Mouse (Mus musculus): ENCODE data around the gene Nos3. TPM values are rescaled to one million over a fixed set of nuclear protein-coding genes. Genes with fewer than 3 reads are reported as not detected.

Nos3 gene
- polyA plus RNA-seq, 1 experiment from 2014 or later: 7.6 TPM

- no peak overlapping the region for H3K4me3 ChIP-seq
- peaks cover 52% of the 10 kb centered on the region for H3K27me3 ChIP-seq (ENCODE audit: poor library complexity, severe bottlenecking)
- no peaks in the 10 kb centered on the region for H3K36me3 ChIP-seq (replicated peaks)
- peaks cover 69% of the 10 kb centered on the region for H3K4me1 ChIP-seq
- DNase-seq (ENCODE audit: extremely low spot score, low spot score): no peak
- H3K9me3 ChIP-seq: no peaks in the 10 kb centered on the region
- WGBS: 65% methylated on average over 6 of the region's 6 CpGs
- no peak overlapping the region for H3K27ac ChIP-seq
Measured at GRCm38 (mm10) chr5:24384407-24384806, 19.8 kb downstream of the Nos3 start.

- H3K27me3 ChIP-seq (ENCODE audit: poor library complexity, severe bottlenecking): peaks cover 62% of the 10 kb centered on the region
- H3K9me3 ChIP-seq: no peaks in the 10 kb centered on the region
- 86% methylated on average over 5 of the region's 5 CpGs for WGBS
- peaks cover 68% of the 10 kb centered on the region for H3K4me1 ChIP-seq
- H3K4me3 ChIP-seq: no peak overlapping the region
- no peaks in the 10 kb centered on the region for H3K36me3 ChIP-seq (replicated peaks)
- DNase-seq (ENCODE audit: extremely low spot score, low spot score): no peak
- H3K27ac ChIP-seq: no peak overlapping the region
Measured at GRCm38 (mm10) chr5:24385374-24385773, 20.8 kb downstream of the Nos3 start.

- no peaks in the 10 kb centered on the region for H3K9me3 ChIP-seq
- H3K4me1 ChIP-seq: peaks cover 65% of the 10 kb centered on the region
- no peak overlapping the region for H3K4me3 ChIP-seq
- 0 out of 2 replicates have a peak overlapping the region, but pooled peaks have one; percentile 15 for H3K27ac ChIP-seq
- H3K36me3 ChIP-seq (replicated peaks): no peaks in the 10 kb centered on the region
- WGBS: 79% methylated on average over 10 of the region's 10 CpGs
- DNase-seq (ENCODE audit: extremely low spot score, low spot score): no peak
- peaks cover 67% of the 10 kb centered on the region for H3K27me3 ChIP-seq (ENCODE audit: poor library complexity, severe bottlenecking)
Measured at GRCm38 (mm10) chr5:24385887-24386550, 21.4 kb downstream of the Nos3 start.

GRCm38 (mm10) chr5:24387264-24388241 is 22.9 kb downstream of the Nos3 start:
- Histone ChIP-seq H3K27ac (peak overlapping the region; percentile 78), H3K4me3 (peak overlapping the region; percentile 61), H3K27me3 (ENCODE audit: poor library complexity, severe bottlenecking) (peaks cover 77% of the 10 kb centered on the region), H3K36me3 (replicated peaks) (no peaks in the 10 kb centered on the region), H3K9me3 (no peaks in the 10 kb centered on the region), H3K4me1 (peaks cover 62% of the 10 kb centered on the region)
- WGBS: under 1% methylated on average over 73 of the region's 73 CpGs
- peak; percentile 57 for DNase-seq (ENCODE audit: extremely low spot score, low spot score)

GRCm38 (mm10) chr5:24388246-24388915 is 23.8 kb downstream of the Nos3 start:
- 26% methylated on average over 26 of the region's 26 CpGs for WGBS
- Histone ChIP-seq H3K36me3 (replicated peaks) (no peaks in the 10 kb centered on the region), H3K4me3 (peak overlapping the region; percentile 61), H3K4me1 (peaks cover 55% of the 10 kb centered on the region), H3K27me3 (ENCODE audit: poor library complexity, severe bottlenecking) (peaks cover 77% of the 10 kb centered on the region), H3K27ac (peak overlapping the region; percentile 78), H3K9me3 (no peaks in the 10 kb centered on the region)
- DNase-seq (ENCODE audit: extremely low spot score, low spot score): no peak

GRCm38 (mm10) chr5:24389011-24389657 is 24.5 kb downstream of the Nos3 start:
- no peaks in the 10 kb centered on the region for H3K36me3 ChIP-seq (replicated peaks)
- H3K4me1 ChIP-seq: peaks cover 53% of the 10 kb centered on the region
- H3K27ac ChIP-seq: peak overlapping the region; percentile 66
- peaks cover 77% of the 10 kb centered on the region for H3K27me3 ChIP-seq (ENCODE audit: poor library complexity, severe bottlenecking)
- DNase-seq (ENCODE audit: extremely low spot score, low spot score): no peak
- 55% methylated on average over 7 of the region's 7 CpGs for WGBS
- no peaks in the 10 kb centered on the region for H3K9me3 ChIP-seq
- no peak overlapping the region; the same call in 1 of the 2 replicates for H3K4me3 ChIP-seq

- no peaks in the 10 kb centered on the region for H3K9me3 ChIP-seq
- 86% methylated on average over 4 of the region's 4 CpGs for WGBS
- H3K4me3 ChIP-seq: no peak overlapping the region
Measured at GRCm38 (mm10) chr5:24389658-24390020, 25.0 kb downstream of the Nos3 start.

GRCm38 (mm10) chr5:24391864-24392263 is 27.3 kb downstream of the Nos3 start, which contains the start of gene Atg9b:
Gene Atg9b, minus strand, starts transcription at chr5:24392143.
- Histone ChIP-seq H3K27ac (no peak within 1 kb of the TSS), H3K9me3 (no peaks in the 10 kb centered on the region), H3K36me3 (replicated peaks) (peaks cover 4% of the 10 kb centered on the region), H3K4me1 (peaks cover 47% of the 10 kb centered on the region), H3K4me3 (no peak within 1 kb of the TSS), H3K27me3 (ENCODE audit: poor library complexity, severe bottlenecking) (peaks cover 50% of the 10 kb centered on the region)
- 83% methylated on average over 7 of the region's 7 CpGs for WGBS
- no peak for DNase-seq (ENCODE audit: extremely low spot score, low spot score)

More at GRCm38 (mm10) chr5:24389658-24390020, 25.0 kb downstream of the Nos3 start:
- peaks cover 51% of the 10 kb centered on the region for H3K4me1 ChIP-seq
- peaks cover 73% of the 10 kb centered on the region for H3K27me3 ChIP-seq (ENCODE audit: poor library complexity, severe bottlenecking)
- H3K36me3 ChIP-seq (replicated peaks): no peaks in the 10 kb centered on the region
- H3K27ac ChIP-seq: peak overlapping the region; percentile 66
- DNase-seq (ENCODE audit: extremely low spot score, low spot score): no peak

- H3K9me3 ChIP-seq: no peaks in the 10 kb centered on the region
- 79% methylated on average over 7 of the region's 7 CpGs for WGBS
- DNase-seq (ENCODE audit: extremely low spot score, low spot score): no peak
- no peak overlapping the region for H3K4me3 ChIP-seq
- no peak overlapping the region for H3K27ac ChIP-seq
- peaks cover 38% of the 10 kb centered on the region for H3K4me1 ChIP-seq
- H3K27me3 ChIP-seq (ENCODE audit: poor library complexity, severe bottlenecking): peaks cover 42% of the 10 kb centered on the region
- H3K36me3 ChIP-seq (replicated peaks): peaks cover 4% of the 10 kb centered on the region
Measured at GRCm38 (mm10) chr5:24392724-24393123, 28.1 kb downstream of the Nos3 start.

GRCm38 (mm10) chr5:24393392-24393997 is 28.9 kb downstream of the Nos3 start, which contains the start of gene Abcb8:
Gene Abcb8, plus strand, starts transcription at chr5:24393663.
- Histone ChIP-seq H3K27me3 (ENCODE audit: poor library complexity, severe bottlenecking) (peaks cover 34% of the 10 kb centered on the region), H3K27ac (peak within 1 kb of the TSS; percentile 91), H3K4me1 (peaks cover 30% of the 10 kb centered on the region), H3K4me3 (peak within 1 kb of the TSS; percentile 63), H3K36me3 (replicated peaks) (peaks cover 4% of the 10 kb centered on the region), H3K9me3 (no peaks in the 10 kb centered on the region)
- WGBS: 18% methylated on average over 7 of the region's 7 CpGs
- DNase-seq (ENCODE audit: extremely low spot score, low spot score): peak; percentile 81

GRCm38 (mm10) chr5:24394165-24394894 is 29.7 kb downstream of the Nos3 start:
- Histone ChIP-seq H3K9me3 (no peaks in the 10 kb centered on the region), H3K27me3 (ENCODE audit: poor library complexity, severe bottlenecking) (peaks cover 26% of the 10 kb centered on the region), H3K4me1 (peaks cover 22% of the 10 kb centered on the region), H3K36me3 (replicated peaks) (peaks cover 4% of the 10 kb centered on the region), H3K27ac (peak overlapping the region; percentile 91), H3K4me3 (peak overlapping the region; percentile 63)
- WGBS: 2% methylated on average over 36 of the region's 36 CpGs
- DNase-seq (ENCODE audit: extremely low spot score, low spot score): peak; percentile 93

Measured in forebrain, embryonic 10.5 days (tissue).